Mouse (Mus musculus): ENCODE data around the gene Plac9b.
"Not testable (repeated sequence)": the region's sequence is repeated elsewhere in the genome, so short reads cannot be mapped to it uniquely, and the experiment has no call there.

GRCm38 (mm10) chr14:26118150-26118549 lies 64.1 kb downstream of the Plac9b start, which contains the start of gene Duxbl2:
- TF ChIP-seq POLR2A, EP300 (IDR thresholded peaks at IDR 0.05; ENCODE audit: insufficient read depth, low read depth, low read length): not testable (repeated sequence)

All from heart, adult 2 months (tissue).